Mouse (Mus musculus) cerebellum, postnatal 4 days (tissue): ENCODE data around the gene Syngr1.

Experiments
- DNase-seq, 2 experiments: peaks; one replicate each; pipeline ENCODE4 v3.0.0; 2022; ENCODE audit warnings: low spot score in 2 of 2, mixed read lengths in 1 of 2

The Syngr1 gene

DNA sequence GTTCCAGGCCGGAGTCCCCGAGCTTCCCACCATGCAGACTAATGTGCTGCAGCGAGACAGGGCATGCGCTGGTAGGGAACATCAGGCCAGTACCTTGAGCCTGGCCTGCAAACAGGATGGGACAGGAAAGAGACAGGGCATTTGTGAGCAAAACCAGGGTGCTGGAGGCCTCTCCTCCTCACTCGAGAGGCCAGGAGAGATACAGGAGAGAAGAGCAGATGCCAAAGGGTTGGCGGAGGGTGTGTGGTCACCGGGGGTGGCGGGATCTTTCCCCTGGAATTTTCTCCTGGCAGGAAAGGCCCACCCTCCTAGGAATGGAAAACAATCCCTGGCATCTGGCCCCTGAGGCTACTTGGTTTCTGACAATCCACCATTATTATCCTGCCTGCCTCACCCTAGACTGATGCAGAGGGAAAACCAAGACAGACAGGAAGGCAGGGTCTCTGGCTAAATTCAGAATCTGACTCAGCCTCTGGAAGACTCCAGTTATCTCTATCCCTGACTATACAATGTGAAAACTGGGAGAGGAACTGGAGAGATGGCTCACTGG lies 21.0 kb upstream of the Syngr1 start:
- no peak for DNase-seq

DNA sequence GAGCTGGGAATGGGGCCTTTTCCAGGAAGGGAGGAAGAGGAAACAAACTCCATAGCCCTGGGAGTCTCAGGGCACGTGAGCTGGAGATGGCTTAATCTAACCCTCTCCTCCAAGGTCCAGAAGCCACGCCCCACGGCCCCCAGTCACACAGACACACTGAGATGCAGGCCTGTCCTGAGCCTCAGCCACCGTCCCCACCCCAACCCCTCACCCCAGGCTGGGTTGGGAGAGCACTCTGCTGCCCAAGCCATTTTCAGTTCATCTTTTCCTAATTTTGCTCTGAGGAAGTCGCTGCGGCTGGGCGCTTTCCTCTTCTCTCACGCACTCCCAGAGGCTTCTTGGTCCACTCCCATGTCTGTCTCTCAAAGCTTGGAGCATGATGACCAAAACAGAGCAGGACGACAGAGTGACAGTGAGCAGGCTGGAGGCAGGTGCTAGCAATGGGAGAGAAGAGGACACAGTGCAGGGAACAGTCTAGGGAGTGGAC lies 19.1 kb upstream of the Syngr1 start:
- DNase-seq = no peak

DNA sequence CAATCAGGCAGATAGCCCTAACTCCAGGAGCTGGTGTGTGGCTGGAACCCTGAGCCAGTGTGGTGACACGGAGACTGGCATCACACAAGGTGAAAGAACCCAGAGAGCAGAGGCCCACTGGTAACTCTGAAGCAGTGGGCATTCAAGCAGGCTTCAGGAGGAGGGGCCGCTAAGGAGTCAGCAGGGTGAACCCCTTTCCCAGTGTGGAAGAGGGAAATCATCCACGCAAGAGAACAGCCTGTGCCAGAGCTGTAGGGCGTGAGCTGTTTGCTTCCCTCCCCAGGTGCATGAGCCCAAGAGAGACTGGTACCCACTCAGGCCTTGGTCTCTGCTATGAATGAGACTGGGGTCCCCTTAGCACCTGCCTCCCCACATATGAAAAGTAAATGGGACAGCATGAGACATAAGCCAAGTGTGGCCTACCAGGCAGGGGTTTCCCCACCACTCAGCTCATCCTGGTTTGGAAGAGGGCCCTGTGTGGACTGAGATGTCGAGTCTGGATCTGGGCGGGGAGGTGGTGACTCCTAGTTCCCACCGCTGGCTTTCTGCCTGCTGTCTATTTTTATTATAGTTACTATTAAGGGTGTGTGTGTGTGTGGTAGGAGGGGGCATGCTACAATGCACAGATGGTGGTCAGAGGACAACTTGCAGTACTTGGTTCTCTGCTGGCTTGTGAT lies 18.4 kb upstream of the Syngr1 start:
- DNase-seq = no peak

DNA sequence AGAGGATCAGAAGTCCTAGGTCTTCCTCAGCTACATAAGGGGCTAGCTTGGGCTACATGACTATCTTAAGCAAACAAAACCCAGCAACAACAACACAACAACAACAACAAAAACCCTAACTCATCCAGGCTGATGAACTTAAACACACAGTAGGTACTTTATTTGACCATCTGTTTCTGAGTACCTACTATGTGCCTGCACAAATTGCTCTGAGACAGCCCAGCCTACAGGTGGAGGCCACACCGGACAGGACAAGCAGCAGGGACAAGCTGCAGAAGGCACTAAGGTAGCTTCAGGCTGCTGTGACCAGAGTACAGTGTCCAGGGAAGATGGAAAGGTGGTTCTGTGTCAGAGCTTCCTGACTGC lies 17.9 kb upstream of the Syngr1 start:
- no peak for DNase-seq

DNA sequence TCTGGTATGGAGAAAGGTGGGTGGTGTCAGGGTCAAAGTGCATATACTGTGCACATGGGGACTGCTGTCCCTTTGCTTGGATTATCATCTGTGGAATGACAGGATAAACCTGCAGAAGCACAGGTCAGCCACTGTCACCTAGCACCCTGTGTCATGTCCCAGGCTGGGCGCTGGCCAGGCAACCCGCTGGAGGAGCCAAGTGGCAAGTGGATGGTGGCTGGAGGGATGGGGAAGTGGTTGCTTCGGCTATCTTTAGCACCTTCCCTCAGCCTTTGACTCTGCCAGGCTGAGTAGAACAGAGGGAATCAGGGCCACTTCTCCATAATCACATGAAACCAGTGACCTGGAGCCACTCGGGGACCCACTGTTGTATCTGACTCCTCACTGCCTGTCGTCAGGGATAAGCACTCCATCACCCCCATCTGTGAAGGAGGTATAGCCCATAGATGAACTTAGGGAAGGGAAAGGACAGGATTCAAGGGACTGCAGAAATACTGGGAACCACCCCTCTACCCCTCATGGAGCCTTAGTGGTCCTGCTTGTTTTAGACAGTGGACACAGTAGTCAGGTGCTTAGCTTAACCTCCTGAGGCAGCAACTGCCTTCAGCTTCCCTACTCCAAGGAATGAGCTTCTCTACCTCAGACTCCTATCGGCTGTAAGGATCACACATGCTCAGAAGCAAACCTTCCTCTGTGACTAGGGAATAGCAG lies 16.3 kb upstream of the Syngr1 start:
- DNase-seq = no peak

DNA sequence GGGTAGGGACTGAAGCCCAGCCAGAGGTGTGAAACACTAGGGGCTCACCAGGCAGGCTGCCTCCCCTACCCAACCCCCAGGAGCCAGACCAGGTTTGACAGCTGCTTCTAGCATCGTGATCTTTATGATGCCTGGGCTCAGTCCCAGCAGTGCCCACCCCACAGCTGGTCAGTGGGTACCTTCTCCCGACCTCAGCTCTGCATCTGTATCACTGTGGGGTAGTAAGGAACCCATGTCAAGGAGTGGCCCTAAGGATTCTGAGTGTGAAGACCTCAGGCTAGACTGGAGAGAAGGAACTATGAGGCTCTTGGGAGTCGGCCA lies 15.8 kb upstream of the Syngr1 start:
- DNase-seq = no peak

DNA sequence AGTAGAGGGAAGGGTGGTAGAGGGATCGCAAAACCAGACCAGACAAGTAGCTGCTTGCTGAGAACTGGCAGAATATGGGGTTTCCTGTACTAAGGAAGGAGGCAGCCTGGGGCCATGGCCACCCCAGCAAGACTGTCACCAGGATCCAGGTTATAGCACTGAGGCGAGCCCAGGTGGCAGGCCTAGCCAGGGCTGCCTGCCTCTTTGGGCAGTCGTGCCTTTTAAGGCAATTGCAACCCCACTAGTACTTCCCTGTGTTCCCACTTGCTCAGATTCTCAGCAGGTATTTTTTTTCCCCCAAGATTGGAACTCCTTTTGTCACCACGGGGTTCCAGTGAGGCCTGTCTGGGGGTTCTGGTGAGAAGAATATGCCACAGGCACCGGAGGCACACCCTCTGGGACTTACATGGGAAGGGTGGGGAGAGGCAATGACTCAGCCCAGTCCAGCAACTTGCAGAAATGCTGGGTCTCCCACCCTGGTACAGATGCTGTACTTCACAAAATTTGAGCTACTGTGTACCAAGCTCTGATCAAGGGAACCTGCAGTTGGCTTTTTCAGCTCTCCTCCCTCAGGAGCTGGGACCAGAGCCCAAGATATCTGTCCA lies 15.3 kb upstream of the Syngr1 start:
- DNase-seq = no peak

DNA sequence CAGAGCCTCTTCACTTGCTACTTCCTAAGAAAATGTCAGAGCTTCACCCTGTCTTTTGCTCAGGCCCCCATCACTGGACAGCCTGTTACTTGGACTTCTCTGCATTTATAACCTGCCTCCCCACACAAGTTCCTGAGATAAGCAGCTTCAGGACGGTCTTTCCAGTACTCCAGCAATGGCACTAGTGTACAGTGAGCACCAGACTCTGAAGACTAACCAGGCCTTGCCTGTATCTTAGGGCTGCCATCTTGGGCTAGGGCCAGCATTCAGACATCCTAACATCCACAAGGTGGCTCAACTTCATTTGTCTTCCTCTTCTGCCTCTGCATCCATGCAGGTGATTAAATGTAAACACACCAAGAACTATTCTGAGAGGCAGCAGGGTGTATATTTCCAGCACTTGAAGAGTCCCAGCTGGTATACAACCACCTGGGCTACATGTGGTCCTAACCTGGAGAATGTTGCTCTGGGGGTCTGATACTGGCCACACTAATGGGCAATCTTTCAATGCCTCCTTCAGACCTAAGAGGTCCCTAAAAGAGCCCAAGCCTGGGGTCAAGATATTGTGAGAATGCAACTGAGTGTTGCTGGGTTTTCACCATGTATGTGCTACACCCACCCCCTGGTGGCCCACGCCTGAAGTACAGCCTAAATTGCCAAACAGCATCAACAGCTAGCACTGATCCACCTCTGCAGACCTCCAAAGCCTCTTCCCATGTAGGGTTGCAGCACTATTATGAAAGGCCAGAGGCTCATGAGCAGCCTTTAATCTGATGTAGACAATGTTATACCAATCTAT lies 14.6 kb upstream of the Syngr1 start:
- peak; percentile 61 to 80 for DNase-seq

DNA sequence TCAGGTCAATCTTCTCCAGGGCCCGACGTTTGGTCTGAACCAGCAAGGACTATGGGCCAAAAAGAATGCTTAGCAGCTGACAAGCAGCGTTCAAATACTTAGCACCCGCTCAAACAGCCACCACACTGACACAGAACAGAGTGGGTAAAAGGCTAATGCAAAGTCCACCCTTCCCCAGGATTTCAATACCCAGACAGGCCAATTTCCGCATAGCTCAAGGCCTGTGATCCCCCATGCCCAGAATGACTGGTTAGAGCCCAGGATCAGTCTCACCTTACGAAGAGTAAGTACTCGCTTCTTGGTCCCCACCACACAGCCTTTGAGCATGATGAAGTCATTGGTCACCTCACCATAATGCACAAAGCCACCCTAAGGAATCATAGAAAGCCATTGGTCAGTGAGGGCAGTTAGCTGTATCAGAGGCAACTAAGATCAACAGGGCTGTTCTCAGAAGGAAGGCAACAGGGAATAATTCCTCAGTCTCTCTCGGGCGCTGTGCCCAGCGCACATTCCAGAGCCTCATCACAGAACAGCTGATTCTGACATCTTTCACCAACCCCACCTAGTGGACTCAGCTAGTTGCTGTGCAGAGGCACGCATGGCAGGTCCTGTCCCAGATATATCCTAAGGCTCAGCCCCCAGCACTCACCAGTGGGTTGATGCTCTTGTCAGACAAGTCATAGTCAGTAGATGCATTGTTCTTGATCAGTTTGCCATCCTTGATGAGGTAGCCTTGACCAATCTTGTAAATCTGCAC lies 12.9 kb upstream of the Syngr1 start:
- DNase-seq = no peak

DNA sequence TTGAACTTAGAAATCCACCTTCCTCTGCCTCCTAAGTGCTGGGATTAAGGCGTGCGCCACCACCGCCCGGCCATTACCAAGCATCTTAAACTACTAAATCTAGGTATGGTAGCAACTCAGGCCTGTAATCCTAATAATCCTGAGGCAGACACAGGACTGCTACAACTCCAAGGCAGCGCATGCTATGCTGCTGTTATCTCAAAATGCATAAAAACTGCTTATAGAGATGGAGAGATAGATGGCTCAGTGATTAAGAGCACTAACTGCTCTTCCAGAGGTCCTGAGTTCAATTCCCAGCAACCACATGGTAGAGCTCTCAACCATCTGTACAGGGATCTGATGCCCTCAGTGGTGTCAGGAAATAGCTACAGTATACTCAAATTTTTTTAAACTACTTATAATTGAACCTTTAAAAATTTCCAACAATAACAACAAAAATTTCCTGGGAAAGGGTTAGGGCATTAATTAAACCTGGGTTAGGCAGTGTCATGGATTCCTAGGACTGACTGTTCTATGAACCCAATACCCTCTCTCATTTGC lies 11.9 kb upstream of the Syngr1 start:
- DNase-seq = no peak

DNA sequence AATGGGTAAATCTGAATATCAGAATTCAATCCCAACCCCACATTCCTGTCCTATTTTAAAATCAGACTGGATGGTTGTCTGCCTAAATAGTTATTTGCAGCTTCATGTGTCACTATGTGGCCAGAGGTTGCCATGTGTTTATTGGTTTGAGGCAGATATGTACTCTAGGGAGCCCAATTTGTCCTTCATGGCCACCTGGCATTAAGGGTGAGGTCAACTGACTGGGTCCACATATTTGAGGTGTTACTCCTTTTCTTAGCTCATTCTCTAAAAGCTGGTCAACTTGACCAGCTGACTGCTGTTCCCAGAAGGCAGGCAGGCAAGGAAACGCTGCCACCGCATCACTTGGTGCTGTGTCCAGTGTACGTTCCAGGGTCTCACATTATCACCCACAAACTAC lies 11.2 kb upstream of the Syngr1 start:
- DNase-seq = no peak

DNA sequence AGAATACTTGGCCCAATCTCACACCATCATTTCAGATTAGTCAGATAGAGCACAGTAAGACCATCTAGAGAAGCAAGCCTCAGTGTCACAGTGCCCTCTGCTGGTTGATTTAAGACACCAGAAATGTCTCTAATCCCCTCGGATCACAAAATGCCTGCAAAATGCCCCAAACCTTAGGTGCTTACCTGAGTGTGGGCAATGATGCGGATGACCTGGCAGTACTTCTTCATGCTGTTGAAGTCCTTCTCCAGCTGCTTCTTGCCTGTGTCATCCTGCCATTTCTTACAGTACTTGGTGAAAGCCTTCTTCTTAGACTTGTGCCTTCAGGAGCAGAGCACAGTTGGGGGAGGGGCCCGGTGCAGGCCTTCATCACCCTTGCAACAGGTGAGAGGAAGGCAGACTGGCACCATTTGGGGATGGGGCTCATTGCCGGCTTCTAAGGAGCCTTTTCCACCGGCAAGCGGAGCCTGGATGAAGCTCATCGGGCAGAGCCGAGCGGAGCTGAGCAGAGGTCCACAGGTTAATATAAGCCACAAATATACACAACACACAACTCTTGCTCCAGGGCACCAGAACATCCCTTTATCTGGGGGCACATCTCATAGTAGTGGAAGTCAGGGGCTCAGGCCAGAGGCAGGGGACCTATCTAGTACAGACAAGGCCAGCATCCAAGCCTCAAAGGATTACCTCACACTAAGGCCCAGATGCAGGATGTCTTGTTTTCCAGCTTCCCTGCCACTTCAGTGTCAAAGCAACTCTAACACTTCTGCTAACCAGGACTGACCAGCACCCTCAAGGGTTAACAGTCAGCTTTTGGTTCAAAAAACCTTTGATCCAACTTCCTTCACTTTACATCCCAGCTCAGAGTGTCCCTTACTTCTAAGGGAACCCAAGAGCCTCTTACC lies 10.2 kb upstream of the Syngr1 start:
- no peak for DNase-seq

DNA sequence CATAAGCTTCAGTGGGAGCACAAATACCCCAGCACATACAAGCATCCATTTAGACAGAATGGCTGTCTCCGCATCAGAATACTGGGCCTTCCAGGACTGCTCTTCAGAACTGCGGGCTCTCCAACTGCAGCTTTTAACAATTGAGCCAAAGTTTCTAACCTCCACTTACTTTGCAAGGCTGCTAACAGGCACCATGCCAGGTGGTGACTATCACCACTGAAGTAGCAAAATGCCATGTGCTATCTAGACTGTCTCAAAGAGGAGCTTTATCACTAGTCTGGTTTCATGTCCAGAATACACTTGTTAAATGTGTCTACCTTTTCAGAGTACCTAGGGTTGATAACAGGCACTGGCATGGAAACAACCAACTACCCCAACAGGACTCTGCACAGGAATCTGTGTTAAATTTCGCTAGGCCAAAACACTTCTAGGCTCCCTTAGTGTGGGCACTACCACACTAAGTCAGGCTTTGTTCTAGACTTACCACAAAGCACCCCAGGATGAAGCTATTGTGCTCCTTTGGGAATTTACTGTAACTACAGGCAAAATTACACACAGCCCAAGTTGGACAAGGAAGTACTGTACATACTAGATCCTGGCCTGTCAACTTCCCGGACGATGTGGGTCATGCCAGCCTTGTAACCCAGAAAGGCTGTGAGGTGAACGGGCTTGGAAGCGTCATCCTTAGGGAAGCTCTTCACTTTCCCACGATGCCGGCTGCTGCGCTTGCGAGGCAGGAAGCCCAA lies 9.2 kb upstream of the Syngr1 start:
- no peak for DNase-seq

DNA sequence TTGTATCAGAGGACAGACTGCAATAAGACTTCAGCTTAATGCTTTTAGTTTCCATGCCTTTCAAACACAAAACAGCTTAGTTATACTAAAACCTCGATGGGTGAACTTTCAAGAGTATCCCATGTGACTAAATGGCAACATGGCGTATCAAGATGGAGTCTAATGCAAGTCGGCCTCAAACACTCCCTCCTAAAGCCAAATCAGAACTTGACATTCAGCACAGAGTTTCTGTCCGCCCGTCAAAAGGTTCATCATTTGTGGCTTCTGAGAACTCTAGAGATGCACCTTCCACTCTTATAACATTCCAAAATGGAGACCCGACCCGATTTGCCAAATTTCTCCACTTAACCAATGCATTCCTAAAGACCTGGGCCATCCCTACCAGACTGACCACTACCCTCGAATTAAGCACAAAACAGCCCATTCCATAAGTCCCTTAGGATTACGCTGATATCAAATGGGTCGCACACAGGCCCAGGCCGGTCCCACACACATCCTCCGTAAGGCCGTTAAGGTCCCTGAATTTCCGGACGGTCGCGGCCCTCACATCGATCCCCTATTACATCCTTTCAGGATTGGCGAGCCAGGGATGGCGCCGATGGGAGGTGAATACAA lies 8.4 kb upstream of the Syngr1 start:
- no peak for DNase-seq

DNA sequence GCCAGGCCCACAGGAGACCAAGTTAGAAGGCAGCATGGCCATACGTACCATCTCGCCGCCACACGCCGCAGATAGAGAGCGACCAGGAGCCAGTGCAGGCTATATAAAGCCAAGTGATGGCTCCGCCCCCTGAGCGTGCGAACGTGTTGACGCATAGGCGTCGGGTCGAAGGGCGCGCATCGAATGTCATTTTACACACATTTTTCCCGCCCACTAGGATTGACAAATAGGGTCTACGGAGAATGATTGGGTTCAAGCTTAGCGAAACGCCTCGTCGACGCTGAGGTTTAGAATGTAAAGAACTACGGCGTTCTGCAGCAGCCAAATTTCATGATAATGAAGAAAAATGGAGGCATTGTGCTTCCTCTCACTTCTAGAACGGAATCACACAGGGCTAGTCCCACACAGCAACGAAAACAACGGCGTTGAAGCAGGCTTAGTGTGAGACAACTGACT lies 7.8 kb upstream of the Syngr1 start:
- DNase-seq = peak; percentile 90 to 98

DNA sequence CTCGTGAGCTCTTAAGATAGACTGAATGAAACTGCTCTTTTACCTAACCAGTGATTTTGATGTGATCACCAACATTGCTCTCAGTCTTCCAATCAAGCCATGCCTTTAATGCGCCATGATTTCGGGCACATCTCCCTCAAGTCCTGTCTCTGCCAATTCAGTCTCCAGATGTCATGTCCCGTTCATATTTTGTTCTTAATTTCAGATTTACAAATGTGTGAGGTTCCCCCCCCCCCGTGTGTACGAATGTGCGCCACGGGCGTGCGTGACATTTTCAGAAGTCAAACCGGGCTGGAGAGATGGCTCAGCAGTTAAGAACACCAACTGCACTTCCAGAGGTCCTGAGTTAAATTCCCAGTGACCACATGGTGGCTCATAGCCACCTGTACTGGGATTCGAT lies 7.4 kb upstream of the Syngr1 start:
- DNase-seq = no peak

DNA sequence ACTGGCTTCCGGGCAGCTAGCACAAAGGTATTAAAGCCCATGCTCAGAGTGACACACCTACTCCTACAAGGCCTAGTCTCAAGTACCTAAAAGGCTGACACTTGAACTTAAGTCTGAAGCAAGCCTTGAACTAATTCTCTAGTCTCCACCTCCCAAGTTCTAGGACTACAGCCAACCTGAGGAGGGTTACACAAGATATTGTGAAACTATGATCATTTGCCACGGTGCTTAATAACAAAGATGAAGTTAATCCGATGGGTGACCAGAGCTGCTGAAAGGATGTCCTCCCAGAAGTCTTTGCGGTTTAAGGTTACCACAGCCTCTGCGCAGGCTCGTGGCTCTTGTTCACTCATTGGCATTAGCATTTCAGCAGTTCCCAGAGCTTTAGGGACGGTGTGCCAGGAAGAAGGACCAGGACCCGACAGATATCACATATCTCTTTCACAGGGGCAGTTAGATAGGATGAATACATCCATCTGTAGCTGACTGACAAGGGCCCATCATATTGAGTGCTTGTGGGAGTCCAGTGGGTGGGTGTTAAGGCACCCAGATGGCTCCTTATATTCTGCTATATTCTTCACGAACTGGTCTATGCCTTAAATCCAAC lies 3.6 kb upstream of the Syngr1 start:
- DNase-seq = no peak

DNA sequence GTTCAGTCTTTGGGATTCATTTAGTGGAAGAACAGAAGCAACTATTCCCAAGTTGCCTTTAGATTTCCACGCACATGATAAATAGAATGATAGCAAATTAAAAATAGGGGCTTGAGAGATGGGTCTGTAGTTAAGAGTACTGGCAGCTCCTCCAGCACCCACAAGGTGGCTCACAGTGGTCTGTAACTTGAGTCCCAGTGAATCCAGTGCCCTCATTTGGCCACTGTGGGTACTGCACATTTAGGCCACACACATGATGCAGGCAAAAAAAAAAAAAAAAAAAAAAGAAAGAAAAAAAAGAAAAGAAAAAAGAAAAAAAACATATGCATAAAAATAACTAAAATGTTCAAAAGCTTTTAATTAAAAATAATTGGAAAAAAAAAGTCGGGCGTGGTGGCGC lies 2.5 kb upstream of the Syngr1 start:
- DNase-seq = peak; percentile 84 to 95
